Mouse (Mus musculus) gastrocnemius, adult 2 months (tissue): ENCODE data around the gene Usp46. TPM values are rescaled to one million over a fixed set of nuclear protein-coding genes. Genes with fewer than 3 reads are reported as not detected.

ENCODE experiments used
- DNase-seq: peaks from one replicate; pipeline ENCODE4 v3.0.0; 2022
- H3K27ac ChIP-seq: fragments of 200-600 bp; 2 replicates; pipeline ENCODE4 v1.8.1; 2022; ENCODE audit warnings: mild to moderate bottlenecking
- H3K4me3 ChIP-seq: fragments of 200-600 bp; 2 replicates; pipeline ENCODE4 v1.8.1; 2022; ENCODE audit warnings: mild to moderate bottlenecking, moderate library complexity
- CTCF ChIP-seq: fragments of 200-600 bp; IDR thresholded peaks from 2 replicates; pipeline ENCODE4 v1.8.1; 2022; ENCODE audit warnings: antibody characterized with exemption, mild to moderate bottlenecking, moderate library complexity
- intact Hi-C: fragments of 180-260 bp; cut with DNase I; formaldehyde crosslinking; loops from one replicate; pipeline ENCODE4 v1.15.1; 2025
- long read RNA-seq, 2 experiments: library from polyadenylated mRNA; stranded (forward); transcript quantifications; one replicate each; pipeline ENCODE4 v2.0.0; 2021
- total RNA-seq, 2 experiments: library from RNA; stranded (reverse); gene quantifications; 2 replicates each; pipeline ENCODE4 v1.2.3; 2021

The Usp46 gene
- total RNA-seq: 10 to 100 TPM; 12.2 to 19.1 TPM
- long read RNA-seq, experiment 1, full-length matches to known transcripts: 12 of 13 reads
- long read RNA-seq, experiment 1, partial matches to known transcripts: 0 of 13 reads
- long read RNA-seq, experiment 1, other reads (novel, unspliced or antisense): 1 of 13 reads
- long read RNA-seq, experiment 2, full-length matches to known transcripts: 14 of 15 reads
- long read RNA-seq, experiment 2, partial matches to known transcripts: 0 of 15 reads
- long read RNA-seq, experiment 2, other reads (novel, unspliced or antisense): 1 of 15 reads

DNA sequence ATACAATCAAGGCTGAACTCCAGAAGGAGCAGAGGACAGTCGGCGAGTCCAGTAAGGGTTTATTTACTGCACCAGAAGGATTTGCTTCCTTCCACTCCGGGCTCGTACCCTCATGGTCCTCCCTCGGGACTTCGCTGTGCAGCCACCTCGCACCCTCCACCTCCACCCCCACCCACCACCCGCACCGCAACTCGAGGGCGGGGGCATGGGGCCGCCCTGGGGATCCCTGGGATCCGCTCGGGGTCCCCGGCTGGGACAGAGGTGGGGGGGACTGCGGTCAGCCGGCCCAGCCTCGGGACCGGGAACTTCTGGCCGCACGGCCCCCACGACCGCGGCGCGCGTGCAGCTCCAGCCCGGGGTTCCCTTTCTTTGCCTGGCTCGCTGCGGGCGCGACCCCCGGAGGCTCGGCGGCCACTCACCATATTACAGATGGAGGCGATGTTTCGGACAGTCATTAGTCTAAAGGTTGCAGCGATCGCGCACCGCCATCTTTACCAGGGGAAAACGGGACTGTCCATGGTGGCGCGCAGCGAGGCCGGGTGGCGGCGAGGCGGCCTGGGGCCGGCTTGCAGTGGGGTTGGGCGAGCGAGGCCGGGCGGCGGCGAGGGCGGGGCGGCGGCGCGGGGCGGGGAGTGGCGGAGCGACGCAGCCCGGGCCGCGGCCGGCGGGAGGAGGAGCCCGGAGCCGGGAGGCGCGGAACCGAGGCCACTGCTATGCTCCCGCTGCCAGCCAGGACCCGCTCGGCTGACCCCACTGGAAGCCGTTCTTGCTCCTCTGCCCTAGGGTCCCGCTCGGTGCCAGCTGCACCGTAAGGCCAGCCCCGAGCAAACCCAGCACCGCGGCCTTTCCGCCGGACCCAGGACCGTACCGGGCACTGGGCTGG, at the start of gene Usp46:
Gene Usp46 (minus strand): TSS at position 601 of the 883 bp plus-strand sequence.
- intact Hi-C loops: loop anchor here (2.0 to 5.0 kb wide), 4 partner anchors 25 to 209 kb away; partner anchors contain the start of gene Rasl11b
- peak; percentile 95 for DNase-seq
- TF ChIP-seq CTCF: no peak; the same call in 1 of the 2 replicates
- peak within 1 kb of the TSS; percentile 99 for H3K27ac ChIP-seq
- H3K4me3 ChIP-seq: peak within 1 kb of the TSS; percentile 98

DNA sequence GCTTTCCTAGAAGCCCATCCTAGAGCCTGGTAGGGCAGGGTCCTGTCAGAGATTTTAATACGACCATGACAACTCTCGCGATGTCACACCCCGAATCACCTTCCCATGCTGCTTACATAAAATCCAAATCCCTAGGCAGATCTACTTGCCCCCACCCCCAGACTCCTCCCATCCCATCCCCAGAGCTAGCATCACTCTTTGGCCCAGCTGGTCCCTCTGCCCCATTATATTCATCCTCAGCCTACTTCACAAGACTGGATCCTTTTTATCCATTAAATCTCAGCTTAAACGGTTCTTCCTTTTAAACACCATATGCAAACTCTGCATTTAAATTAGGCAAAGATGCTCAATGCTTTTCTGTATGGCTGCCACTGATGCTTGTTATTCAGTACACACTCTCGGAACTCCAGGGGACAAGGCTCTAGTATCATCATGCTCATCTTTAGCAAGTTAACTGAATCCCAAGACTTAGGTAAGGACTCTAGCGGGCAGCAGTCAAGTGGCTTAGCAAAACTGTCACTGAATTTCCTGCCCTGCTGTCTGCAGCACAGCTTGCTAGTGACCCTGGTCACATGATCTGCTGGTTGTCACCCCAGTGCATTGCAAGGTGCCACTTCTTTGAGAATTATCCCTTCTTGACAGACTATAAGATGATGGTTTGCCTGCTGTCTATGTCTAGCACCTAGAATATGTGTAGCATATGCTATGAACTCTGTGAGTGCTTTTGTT, 45.9 kb upstream of the Usp46 start:
- no peak for TF ChIP-seq CTCF
- intact Hi-C loops: no loop called here
- H3K27ac ChIP-seq: no peak overlapping the region
- no peak overlapping the region for H3K4me3 ChIP-seq
- no peak for DNase-seq

DNA sequence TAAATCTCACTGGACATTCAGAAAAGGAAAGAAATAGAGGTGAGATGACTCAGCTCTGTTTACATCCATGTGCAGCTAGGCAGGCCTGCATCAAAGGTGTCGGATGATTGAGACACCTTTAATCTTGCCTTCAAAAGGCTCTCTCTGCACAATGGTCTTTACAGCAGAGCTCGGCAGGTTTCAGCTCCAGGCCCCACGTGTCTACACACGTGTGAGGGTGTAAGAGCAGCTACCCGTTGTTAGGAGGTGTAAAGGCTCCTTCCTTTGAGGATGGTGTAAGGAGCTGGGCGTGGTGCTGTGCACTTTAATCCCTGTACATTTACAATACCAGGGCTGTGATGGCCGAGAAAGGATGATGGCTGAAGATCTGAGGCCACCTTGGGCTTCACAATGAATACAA, 37.2 kb upstream of the Usp46 start:
- intact Hi-C loops: no loop called here
- no peak for DNase-seq
- Histone ChIP-seq H3K4me3 (no peak overlapping the region), H3K27ac (no peak overlapping the region)
- TF ChIP-seq CTCF: no peak

DNA sequence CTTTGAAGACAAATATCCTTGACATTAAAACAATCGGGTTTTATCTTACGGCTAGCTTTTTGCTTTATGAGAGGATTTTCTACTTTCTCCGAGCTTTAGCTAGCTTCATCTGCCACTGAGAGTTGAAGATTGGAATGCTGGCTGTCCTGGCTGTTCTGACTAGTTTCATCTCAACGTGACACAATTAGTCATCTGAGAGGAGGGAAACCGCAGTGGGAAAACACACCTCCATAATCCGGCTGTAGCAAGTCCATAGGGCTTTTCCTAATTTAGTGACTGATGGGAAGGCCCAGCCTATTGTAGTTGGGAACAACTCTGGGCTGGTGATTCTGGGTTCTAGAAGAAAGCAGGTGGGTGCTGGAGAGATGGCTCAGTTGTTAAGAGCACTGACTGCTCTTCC, 33.5 kb upstream of the Usp46 start:
- no peak for TF ChIP-seq CTCF
- intact Hi-C loops: no loop called here
- H3K4me3 ChIP-seq: no peak overlapping the region
- H3K27ac ChIP-seq: no peak overlapping the region
- no peak for DNase-seq

DNA sequence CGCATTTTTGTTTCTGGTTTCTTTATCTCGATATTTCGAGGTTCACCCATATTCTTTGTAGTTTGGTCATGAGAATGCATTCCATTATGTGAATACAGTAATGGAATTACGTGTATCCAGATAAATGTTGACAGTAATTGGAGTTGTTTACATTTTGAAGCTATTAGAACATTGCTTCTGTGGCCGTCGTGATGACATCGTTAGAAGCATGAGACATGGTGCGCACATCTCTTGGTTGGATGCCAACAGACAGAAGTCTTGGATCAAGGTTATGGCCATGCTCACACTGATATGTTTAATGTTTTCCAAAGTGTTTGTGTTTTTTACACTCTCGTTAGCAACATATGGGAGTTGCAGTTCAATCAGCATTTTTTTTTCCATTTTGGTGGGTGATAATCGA, 30.8 kb upstream of the Usp46 start:
- no peak for DNase-seq
- no peak for TF ChIP-seq CTCF
- intact Hi-C loops: loop anchor here (5.0 kb wide), 1 partner anchor 48 kb away; no protein-coding TSS in a partner anchor
- H3K4me3 ChIP-seq: no peak overlapping the region
- no peak overlapping the region for H3K27ac ChIP-seq

DNA sequence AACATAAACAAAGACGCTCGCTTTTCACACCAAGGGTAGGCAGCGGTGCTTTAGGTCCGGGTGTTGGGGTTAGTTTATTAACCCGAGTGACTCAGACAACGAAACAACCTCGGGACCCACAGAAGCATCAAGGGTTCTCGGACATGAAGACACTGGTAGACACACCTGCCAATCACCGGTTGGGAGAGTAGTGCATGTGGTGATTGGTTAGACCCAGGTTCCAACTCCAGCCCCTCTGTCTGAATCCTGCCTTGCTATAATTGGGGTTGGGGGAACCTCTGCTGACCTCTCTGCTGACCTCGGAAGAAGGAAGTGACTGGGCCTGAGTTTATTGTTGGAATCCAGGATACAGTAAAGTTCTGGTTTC, 29.6 kb upstream of the Usp46 start:
- no peak overlapping the region for H3K4me3 ChIP-seq
- intact Hi-C loops: loop anchor here (5.0 kb wide), 1 partner anchor 49 kb away; no protein-coding TSS in a partner anchor
- no peak for DNase-seq

DNA sequence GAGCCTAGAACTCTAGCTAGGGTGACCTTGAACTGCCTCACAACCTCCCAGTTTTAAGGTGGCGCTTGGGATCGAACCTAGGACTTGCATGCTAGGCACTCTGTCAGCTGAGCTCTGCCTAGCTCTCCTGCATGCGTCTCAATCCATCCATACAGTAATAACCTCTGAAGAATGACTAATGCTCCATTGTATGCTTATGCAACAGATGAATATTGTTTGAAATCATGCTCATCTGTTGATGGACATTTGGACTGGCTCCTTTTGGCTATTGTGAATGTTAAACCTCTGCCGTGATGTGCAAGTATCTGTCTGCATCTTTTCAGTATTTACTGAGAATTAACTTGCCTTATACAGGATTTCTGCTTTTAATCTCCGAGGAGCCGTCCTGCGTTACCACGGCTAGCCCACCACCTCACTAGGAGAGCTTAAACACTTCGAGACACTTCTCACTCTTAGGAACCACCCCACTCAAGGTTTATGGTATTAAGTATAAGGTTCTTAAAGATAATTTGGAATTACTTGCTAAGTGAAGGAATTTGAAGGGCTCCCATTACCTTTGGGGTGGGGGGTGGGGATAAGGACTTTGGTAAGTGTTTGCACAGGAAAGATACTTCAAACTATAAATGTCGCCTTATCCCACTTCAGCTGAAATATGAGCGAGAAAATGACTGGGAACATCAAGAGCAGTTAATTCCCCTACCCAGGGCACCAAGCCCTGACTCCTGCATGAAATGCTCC, 29.1 kb upstream of the Usp46 start:
- no peak for TF ChIP-seq CTCF
- no peak for DNase-seq
- Histone ChIP-seq H3K27ac (no peak overlapping the region), H3K4me3 (no peak overlapping the region)
- intact Hi-C loops: loop anchor here (5.0 kb wide), 1 partner anchor 50 kb away; no protein-coding TSS in a partner anchor

More for the DNA sequence above, 29.6 kb upstream of the Usp46 start:
- no peak for TF ChIP-seq CTCF
- no peak overlapping the region for H3K27ac ChIP-seq

DNA sequence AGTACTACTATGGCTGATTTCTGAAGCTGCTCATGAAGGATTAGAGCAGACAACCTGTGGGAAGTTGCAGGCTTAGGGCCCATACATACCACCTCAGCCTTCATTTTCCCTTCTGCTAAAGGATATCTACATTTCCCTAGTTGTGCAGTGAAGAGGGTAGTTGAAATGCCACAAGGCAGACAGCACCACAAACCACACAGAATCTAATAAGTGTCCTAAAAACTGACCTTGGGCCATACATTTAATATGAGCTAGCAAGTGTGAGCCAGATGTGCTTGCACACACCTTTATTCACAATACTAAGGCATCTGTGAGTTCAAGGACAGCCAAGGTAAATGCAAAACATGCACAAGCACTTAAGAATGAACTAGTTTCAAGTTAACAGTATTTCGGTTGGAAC, 27.8 kb upstream of the Usp46 start:
- no peak for DNase-seq
- Histone ChIP-seq H3K4me3 (no peak overlapping the region), H3K27ac (no peak overlapping the region)
- intact Hi-C loops: loop anchor here (5.0 kb wide), 1 partner anchor 51 kb away; no protein-coding TSS in a partner anchor
- no peak for TF ChIP-seq CTCF

DNA sequence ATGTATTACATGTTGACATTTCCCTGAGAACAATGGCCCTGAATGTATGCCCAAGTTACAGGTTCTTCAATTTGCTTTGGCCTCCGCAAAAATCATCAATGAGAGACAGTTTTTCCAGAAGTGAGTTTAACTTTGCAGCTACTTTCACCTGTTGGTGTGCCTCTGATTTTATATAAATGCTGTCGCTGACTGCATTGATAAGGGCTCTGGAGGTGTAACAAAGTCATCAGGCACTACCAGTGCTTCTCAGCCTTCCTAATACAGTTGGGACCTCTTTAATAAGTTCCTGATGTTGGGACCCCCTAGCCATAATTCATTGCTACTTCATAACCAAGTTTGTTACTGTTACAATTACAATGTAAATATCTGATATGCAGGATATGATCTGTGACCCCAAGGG, 27.4 kb upstream of the Usp46 start:
- no peak for DNase-seq
- no peak overlapping the region for H3K4me3 ChIP-seq
- H3K27ac ChIP-seq: no peak overlapping the region
- no peak for TF ChIP-seq CTCF
- intact Hi-C loops: loop anchor here (5.0 kb wide), 1 partner anchor 52 kb away; no protein-coding TSS in a partner anchor

DNA sequence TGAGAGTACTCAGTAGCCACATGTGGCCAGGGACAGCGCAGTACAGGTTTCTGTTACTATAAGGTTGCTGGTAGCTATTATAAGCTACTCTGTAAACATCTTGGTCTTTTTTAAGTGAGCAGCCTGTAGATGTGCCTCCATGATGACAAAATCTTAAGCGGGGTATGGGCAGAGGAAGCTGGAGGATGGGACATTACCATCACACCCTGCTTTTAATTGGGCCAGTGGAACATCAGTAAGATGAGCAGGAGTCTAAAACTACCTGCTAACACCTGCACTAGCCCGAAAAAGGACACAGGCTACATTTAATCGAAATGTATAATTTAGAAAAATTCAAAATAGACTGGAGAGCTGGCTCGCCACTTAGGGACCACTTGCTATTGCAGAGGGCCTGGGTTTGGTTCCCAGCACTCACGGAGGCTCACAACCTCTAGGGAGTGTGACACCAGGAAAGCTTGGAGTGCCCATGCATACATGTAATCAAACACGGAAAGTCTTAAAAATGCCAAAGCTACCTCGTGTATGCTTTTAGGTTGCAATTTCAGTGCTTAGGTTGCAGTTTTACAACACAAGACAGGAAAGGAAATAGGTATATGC, 26.7 kb upstream of the Usp46 start:
- intact Hi-C loops: loop anchor here (5.0 kb wide), 4 partner anchors 52 to 182 kb away; partner anchors contain the start of gene Rasl11b
- Histone ChIP-seq H3K27ac (no peak overlapping the region), H3K4me3 (no peak overlapping the region)
- no peak for DNase-seq
- TF ChIP-seq CTCF: no peak

DNA sequence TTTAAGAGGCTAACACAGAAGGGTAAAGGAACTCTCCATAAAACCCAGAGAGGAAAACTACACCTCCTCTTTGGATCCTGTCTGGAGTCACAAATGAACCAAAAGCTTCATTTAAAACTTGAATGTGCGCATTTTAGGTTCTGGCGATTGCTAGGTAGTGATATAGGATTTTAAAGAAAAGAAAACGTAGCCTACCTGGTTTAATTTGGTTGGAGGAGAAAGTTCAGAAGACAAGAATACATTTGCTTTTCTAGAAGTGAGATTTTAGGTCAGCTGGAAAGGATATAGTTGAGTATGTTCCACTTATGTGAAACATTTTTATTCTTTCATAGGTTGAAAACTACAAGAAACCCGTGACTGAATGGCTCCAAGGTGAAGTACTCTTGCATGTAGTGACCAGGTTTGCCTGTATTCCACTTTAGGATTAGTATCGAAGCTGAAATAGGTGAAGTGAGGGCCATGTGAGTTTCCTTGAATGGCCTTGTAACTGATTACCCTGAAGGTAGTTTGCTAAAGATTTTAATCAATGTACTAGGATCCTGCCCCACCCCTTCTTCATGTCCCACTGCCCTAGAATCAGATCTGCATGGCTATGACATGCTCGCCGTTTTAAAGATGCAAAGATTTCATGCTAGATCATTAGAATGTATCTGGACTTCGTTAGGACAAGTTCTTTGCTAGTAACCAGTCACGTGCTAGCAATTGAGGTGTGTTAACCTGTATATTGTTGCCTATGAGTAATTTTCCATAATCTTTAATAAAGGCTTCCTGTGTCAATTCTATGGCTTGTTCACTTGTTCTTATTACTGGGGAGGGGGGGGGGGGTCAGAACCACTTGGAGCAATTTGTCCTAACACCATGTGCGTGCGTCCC, 25.6 kb upstream of the Usp46 start:
- H3K4me3 ChIP-seq: peak overlapping the region; percentile 85

More for the DNA sequence above, 25.6 kb upstream of the Usp46 start:
- DNase-seq: no peak
- peak overlapping the region; percentile 95 for H3K27ac ChIP-seq
- intact Hi-C loops: loop anchor here (2.0 to 5.0 kb wide), 4 partner anchors 25 to 184 kb away; partner anchors contain the start of genes Rasl11b and Usp46
- no peak for TF ChIP-seq CTCF
